In the genomic region with DNA sequence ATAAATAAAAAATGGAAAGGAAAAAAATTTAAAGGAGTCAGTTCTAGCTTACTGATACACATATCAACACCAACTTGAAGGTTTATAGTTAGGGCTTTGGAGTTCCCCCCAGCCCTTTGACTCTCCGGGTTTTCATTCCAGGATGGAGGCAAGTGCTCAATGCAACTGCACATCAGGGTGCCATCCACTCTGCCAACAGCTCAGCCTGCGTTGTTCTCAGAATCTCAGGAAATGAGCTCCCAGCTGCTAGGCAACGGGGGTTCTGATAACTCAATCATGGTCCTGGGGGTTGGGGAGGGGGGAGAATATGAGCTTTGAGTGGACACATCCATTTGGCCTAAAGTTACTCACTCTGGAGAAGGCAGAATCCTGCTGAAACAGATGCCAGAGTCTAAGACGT, we compare ENCODE assay signal across 20 mouse cellular contexts. TPM values are rescaled to one million over a fixed set of nuclear protein-coding genes. Genes with fewer than 3 reads are reported as not detected.
DNase-seq lines count a peak whose midpoint lies in the region; ATAC-seq lines count a peak whose summit lies in the region.
"Had no signal": no experiment of that assay in that cellular context is flagged by ENCODE, and none has a peak within 500 bp of the region (broad histone marks: within the 10 kb centered on the region; RNA-seq: fewer than 3 reads in every experiment).

No protein-coding gene starts in this region.

- 0 out of 2 replicates have a peak, but pooled peaks have one; percentile 43 for ATAC-seq in hindbrain, embryonic 14.5 days (ENCODE audit: low FRiP score)
- ATAC-seq in neural tube, embryonic 14.5 days (ENCODE audit: low read depth), result peak; percentile 24; the same call in 1 of the 2 replicates
- ATAC-seq in kidney, embryonic 15.5 days (replicated peaks; ENCODE audit: low FRiP score), result no peak

- H3K36me3 ChIP-seq in hindbrain, embryonic 14.5 days (replicated peaks; ENCODE audit: control insufficient read depth, insufficient read depth), result no peaks in the 10 kb centered on the region
- no peaks in the 10 kb centered on the region for H3K36me3 ChIP-seq in neural tube, embryonic 14.5 days (ENCODE audit: control insufficient read depth, insufficient read depth, low read length)
- no peaks in the 10 kb centered on the region for H3K36me3 ChIP-seq in kidney, embryonic 15.5 days
- H3K36me3 ChIP-seq: G1E; heart, embryonic 13.5 days; limb, embryonic 12.5 days; liver, embryonic 13.5 days; midbrain, embryonic 12.5 days had no signal

- intact Hi-C loops in left cerebral cortex, postnatal 4 days (cut with DNase I), result no loop called here
- intact Hi-C loops in left cerebral cortex, postnatal 10 days (cut with DNase I), result no loop called here

- H3K9me3 ChIP-seq in hindbrain, embryonic 14.5 days (ENCODE audit: control insufficient read depth, low read length), result no peaks in the 10 kb centered on the region
- no peaks in the 10 kb centered on the region for H3K9me3 ChIP-seq in neural tube, embryonic 14.5 days (ENCODE audit: control insufficient read depth, low read length)
- no peaks in the 10 kb centered on the region for H3K9me3 ChIP-seq in kidney, embryonic 15.5 days (replicated peaks)
- H3K9me3 ChIP-seq: G1E; heart, embryonic 13.5 days; limb, embryonic 12.5 days; liver, embryonic 13.5 days; midbrain, embryonic 12.5 days had no signal

- no peak overlapping the region for H3K4me2 ChIP-seq in hindbrain, embryonic 14.5 days (replicated peaks)
- no peak overlapping the region for H3K4me2 ChIP-seq in neural tube, embryonic 14.5 days (ENCODE audit: low read depth, low read length)
- no peak overlapping the region for H3K4me2 ChIP-seq in kidney, embryonic 15.5 days
- H3K4me2 ChIP-seq: heart, embryonic 13.5 days; limb, embryonic 12.5 days; liver, embryonic 13.5 days; lung, embryonic 14.5 days; midbrain, embryonic 12.5 days had no signal

- peak; percentile 18 for DNase-seq in embryo, embryonic 10 days (ENCODE audit: low spot score)
- no peak for DNase-seq in embryo, embryonic 9.5 days (ENCODE audit: extremely low spot score)
- peak; percentile 72 for DNase-seq in left cerebral cortex, postnatal 4 days
- no peak for DNase-seq in left cerebral cortex, postnatal 10 days (ENCODE audit: extremely low spot score in 1 of 2, low spot score in 2 of 2)
- DNase-seq in hindbrain, embryonic 14.5 days (ENCODE audit: low spot score), result peak; percentile 53
- DNase-seq: adrenal gland, postnatal 14 days; cerebellum, adult 18-20 months; gastrocnemius, postnatal 10 days; heart, adult 18-20 months; liver, embryonic 13.5 days; lung, embryonic 14.5 days; lung, postnatal 4 days; spleen, adult 18-20 months; thymus, postnatal 25 days had no signal

- peaks cover 16% of the 10 kb centered on the region; the same call in 1 of the 2 replicates for H3K27me3 ChIP-seq in hindbrain, embryonic 14.5 days (ENCODE audit: control insufficient read depth, insufficient read depth, low read length)
- H3K27me3 ChIP-seq in neural tube, embryonic 14.5 days (ENCODE audit: control insufficient read depth, insufficient read depth, low read length), result peaks cover 4% of the 10 kb centered on the region; the same call in 1 of the 2 replicates
- peaks cover 34% of the 10 kb centered on the region for H3K27me3 ChIP-seq in kidney, embryonic 15.5 days

- WGBS in hindbrain, embryonic 14.5 days, result 9% methylated on average over 4 of the region's 4 CpGs
- WGBS in neural tube, embryonic 14.5 days, result 8% methylated on average over 4 of the region's 4 CpGs
- 22% methylated on average over 4 of the region's 4 CpGs for WGBS in kidney, embryonic 15.5 days

- H3K4me3 ChIP-seq in hindbrain, embryonic 14.5 days (replicated peaks; ENCODE audit: low read length), result no peak overlapping the region
- H3K4me3 ChIP-seq in neural tube, embryonic 14.5 days (ENCODE audit: low read depth, low read length), result no peak overlapping the region
- H3K4me3 ChIP-seq in kidney, embryonic 15.5 days (replicated peaks), result no peak overlapping the region
- H3K4me3 ChIP-seq: heart, embryonic 13.5 days; limb, embryonic 12.5 days; liver, embryonic 13.5 days; midbrain, embryonic 12.5 days had no signal

- H3K4me1 ChIP-seq in hindbrain, embryonic 14.5 days (replicated peaks; ENCODE audit: control insufficient read depth, insufficient read depth, low read length), result 0 out of 2 replicates have a peak, but pooled peaks cover 15% of the 10 kb centered on the region
- 0 out of 2 replicates have a peak, but pooled peaks cover 9% of the 10 kb centered on the region for H3K4me1 ChIP-seq in neural tube, embryonic 14.5 days (ENCODE audit: control insufficient read depth, insufficient read depth, low read length)
- H3K4me1 ChIP-seq in kidney, embryonic 15.5 days, result no peaks in the 10 kb centered on the region
- H3K4me1 ChIP-seq: heart, embryonic 13.5 days; limb, embryonic 12.5 days; liver, embryonic 13.5 days had no signal

- no peak overlapping the region for H3K27ac ChIP-seq in hindbrain, embryonic 14.5 days
- no peak overlapping the region for H3K27ac ChIP-seq in neural tube, embryonic 14.5 days (ENCODE audit: low read depth, low read length)
- H3K27ac ChIP-seq in kidney, embryonic 15.5 days, result no peak overlapping the region
- H3K27ac ChIP-seq: heart, embryonic 13.5 days; limb, embryonic 12.5 days; liver, embryonic 13.5 days; midbrain, embryonic 12.5 days had no signal

- H3K9ac ChIP-seq in hindbrain, embryonic 14.5 days, result no peak overlapping the region
- H3K9ac ChIP-seq in neural tube, embryonic 14.5 days (replicated peaks; ENCODE audit: low read depth, low read length), result no peak overlapping the region
- H3K9ac ChIP-seq in kidney, embryonic 15.5 days, result no peak overlapping the region
- H3K9ac ChIP-seq: heart, embryonic 13.5 days; limb, embryonic 12.5 days; liver, embryonic 13.5 days; lung, embryonic 14.5 days; midbrain, embryonic 12.5 days had no signal

RNA-seq across cellular contexts. Expression of gene Atp5g2, which starts 13.6 kb away (rescaled TPM):
- total RNA-seq in left cerebral cortex, postnatal 4 days (2021), result 10 to 100 TPM; 13.4 to 14.1 TPM
- total RNA-seq in left cerebral cortex, postnatal 10 days (2021), result 1 to 10 TPM; 9.7 to 9.8 TPM
- polyA plus RNA-seq in hindbrain, embryonic 14.5 days (2014; fragmentation: Nextera tagmentation; extraction: Ambion mirVana), result 47.5 and 63.4 TPM in 2 replicates
- polyA plus RNA-seq in neural tube, embryonic 14.5 days (2014; fragmentation: Nextera tagmentation; extraction: Ambion mirVana), result 44.6 and 47.5 TPM in 2 replicates
- polyA plus RNA-seq in kidney, embryonic 15.5 days (2015; fragmentation: Nextera tagmentation; extraction: Ambion mirVana), result 70.2 and 95.0 TPM in 2 replicates

RNA-seq across cellular contexts. Expression of gene Calcoco1, which starts 36.2 kb away (rescaled TPM):
- total RNA-seq in left cerebral cortex, postnatal 4 days (2021), result 10 to 100 TPM; 44.3 to 46.7 TPM
- total RNA-seq in left cerebral cortex, postnatal 10 days (2021), result 10 to 100 TPM; 44.3 to 46.7 TPM
- polyA plus RNA-seq in hindbrain, embryonic 14.5 days (2014; fragmentation: Nextera tagmentation; extraction: Ambion mirVana), result 32.2 and 33.1 TPM in 2 replicates
- polyA plus RNA-seq in neural tube, embryonic 14.5 days (2014; fragmentation: Nextera tagmentation; extraction: Ambion mirVana), result 23.5 and 29.3 TPM in 2 replicates
- 47.0 and 51.4 TPM in 2 replicates for polyA plus RNA-seq in kidney, embryonic 15.5 days (2015; fragmentation: Nextera tagmentation; extraction: Ambion mirVana)

Comparison
In these comparisons a context has a peak if more than half of its experiments do, and no peak if none do; other contexts are left out.
1. DNase-seq: peak in embryo, embryonic 10 days (single experiment), left cerebral cortex, postnatal 4 days (single experiment) and hindbrain, embryonic 14.5 days (single experiment); none in embryo, embryonic 9.5 days (single experiment) and left cerebral cortex, postnatal 10 days (0 of 2).